Mouse (Mus musculus) ovary, adult 18-20 months (tissue): ENCODE data around the gene Zbtb2.
A peak's percentile ranks its signal among the peaks of the same experiment; 100 is the strongest.
"Not testable (repeated sequence)": the region's sequence is repeated elsewhere in the genome, so short reads cannot be mapped to it uniquely, and the experiment has no call there.

Experiments
- DNase-seq: peaks from one replicate; pipeline ENCODE4 v3.0.0; 2022; ENCODE audit warnings: low spot score, mixed read lengths

Gene Zbtb2

GRCm38 (mm10) chr10:4387701-4388383 is at the start of gene Zbtb2:
TSS of gene Zbtb2 (minus strand) at chr10:4388108.
- DNase-seq = peak; percentile 54

DNA sequence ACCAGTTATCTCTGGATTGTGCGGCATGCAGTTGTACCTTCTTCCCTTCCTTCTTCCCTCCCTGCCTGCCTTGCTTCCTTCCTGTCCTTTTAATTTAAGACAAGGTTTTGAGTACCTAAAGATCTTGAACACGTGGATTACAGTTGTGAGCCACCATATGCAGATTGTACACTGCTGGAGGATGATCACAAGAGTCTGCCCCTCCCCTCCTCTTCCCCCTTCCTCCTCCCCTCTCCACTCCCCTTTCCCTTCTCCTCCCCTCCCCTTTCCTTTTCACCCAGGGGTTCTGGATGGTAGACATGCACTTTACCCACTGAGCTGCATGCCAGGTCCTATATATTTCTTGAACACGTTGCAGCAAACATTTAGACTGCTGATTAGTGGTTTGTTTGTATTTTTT is 47.5 kb upstream of the Zbtb2 start:
- no peak for DNase-seq

DNA sequence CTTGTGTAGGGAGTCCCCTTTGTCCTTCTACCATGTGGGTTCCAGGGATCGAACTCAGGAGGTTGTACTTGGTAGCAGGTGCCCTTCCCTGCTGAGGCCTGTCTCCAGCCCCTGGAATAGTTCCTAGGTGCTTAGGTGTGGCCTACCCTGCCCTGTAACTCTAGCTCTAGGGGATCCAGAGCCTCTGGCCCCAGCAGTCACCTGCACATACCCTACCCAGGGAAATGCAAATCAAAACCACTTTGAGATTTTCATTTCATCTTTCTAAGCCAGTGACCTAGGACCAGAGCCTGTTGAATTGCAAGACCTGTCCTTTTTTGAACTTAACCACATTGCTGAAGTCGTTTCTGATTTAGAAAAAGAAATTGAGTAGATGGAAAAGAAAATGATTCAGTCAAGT is 46.0 kb upstream of the Zbtb2 start:
- not testable (repeated sequence) for DNase-seq

DNA sequence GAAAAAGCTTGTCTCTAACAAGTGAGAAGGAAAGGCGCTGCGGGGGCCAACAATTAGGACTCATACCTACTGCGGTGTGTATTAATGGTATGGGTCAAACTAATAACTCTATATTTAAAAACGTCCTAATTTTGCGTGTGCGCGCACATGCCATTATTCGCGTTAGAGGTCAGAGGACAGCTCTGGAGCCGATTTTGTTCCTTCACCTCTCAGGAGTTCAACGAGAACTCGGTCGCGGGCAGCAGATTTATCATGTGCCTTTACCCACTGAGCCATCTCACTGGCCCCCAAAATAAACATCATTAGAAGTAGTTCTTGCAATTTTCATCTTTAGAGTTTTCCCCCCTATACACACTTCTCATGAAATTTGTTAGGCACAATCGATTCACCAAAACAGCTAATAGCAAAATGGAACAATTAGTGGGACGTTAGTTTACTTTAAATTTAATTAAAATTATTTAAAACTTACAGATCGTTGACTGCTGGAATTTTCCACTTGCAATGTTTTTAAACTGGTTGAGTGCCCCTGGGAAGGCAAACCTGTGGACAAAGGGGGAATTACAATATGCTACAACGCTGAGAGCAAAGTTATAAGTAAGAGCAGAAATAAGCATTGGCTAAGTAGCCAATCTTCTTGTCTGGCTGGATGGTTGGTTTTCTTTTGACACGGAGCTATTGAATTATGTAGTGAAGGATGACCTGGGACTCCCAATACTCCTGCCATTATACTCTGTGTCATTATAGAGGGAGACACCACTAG is 45.3 kb upstream of the Zbtb2 start:
- DNase-seq = no peak

DNA sequence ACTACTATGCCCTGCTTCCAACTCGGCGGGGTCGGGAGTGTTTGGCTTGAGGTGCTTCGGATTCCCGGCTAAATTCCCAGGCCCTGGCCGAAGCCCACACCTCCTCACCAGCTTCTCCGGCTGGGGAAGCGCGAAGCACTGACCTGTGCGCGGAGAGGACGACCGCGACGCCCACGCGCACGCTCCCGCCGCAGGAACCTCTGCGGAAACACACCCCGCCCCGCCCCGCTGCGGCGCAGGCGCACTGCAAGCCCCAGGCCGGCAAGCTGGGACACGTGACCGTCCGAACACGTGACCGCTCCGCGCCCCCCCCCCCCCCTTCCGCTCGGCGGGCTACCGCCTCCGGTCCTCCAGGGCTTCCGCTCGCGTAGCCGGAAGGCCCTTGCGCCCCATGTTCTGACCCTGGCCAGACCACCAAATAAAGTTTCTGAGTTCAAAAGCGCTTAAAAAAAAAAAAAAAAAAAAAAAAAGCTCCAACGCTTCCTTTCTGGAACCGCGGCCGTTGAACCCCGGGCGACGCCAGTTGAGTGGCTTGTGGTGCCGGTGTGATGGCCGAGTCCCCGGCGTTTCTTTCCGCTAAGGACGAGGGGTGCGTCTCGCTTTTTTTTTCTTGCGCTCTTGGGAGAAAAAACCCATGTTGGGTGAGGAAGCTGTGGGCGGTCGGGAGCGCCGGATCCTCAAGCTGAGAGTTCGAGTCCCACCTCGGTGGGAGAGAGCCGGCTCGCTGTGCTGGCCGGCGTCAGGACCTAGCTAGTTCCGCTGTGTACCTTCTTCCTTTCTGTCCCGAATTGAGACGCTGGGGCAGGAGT is 44.4 kb upstream of the Zbtb2 start, which contains the start of the genes Rmnd1 and Armt1:
Gene Rmnd1, minus strand, starts transcription at position 266 of the 809 bp plus-strand sequence.
Gene Armt1, plus strand, starts transcription at position 345 of the 809 bp plus-strand sequence.
- DNase-seq = peak; percentile 93

DNA sequence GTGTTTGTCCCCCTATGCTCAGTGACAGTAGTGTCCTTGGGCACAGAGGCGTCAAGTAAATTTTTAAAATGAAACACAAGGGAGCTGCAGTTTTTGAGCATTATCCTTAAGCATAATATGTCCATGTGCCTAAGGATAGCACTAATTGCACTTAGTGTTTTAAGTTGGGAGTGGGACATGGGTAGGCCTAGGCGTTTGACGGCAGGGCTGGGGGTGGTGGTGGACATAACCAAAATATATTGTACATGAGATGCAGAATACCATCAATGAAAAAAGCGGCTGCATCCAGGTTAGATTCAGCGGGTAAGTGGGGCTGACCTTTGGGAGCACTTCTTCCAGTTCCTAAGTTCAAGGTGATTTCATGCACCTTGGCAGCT is 43.8 kb upstream of the Zbtb2 start:
- DNase-seq = no peak

DNA sequence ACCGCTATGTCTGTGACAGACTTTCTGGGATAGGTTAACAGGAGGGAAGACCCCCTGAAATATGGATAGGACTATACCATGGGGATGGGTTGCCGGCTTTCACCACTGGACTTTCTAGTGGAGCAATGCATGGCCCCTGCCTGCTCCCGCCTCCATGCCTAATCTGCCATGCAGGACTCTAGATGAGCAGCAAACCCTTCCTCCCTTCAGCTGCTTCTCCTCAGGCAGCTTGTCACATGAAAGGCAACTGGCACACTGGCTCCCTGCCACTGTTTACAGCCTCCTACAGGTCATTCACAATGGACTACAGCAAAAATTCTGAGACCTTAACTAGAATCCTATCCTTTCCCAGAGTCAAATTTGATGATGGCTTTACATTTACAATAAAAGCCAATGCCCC is 42.9 kb upstream of the Zbtb2 start:
- DNase-seq = no peak

GRCm38 (mm10) chr10:4430399-4430798 is 42.5 kb upstream of the Zbtb2 start:
- DNase-seq = no peak

- DNase-seq = no peak
These were observed 37.3 kb upstream of the Zbtb2 start for GRCm38 (mm10) chr10:4425245-4425644.

GRCm38 (mm10) chr10:4407191-4407590 is 19.3 kb upstream of the Zbtb2 start:
- no peak for DNase-seq

GRCm38 (mm10) chr10:4405511-4405910 is 17.6 kb upstream of the Zbtb2 start:
- DNase-seq = no peak

GRCm38 (mm10) chr10:4404895-4405491 is 17.1 kb upstream of the Zbtb2 start:
- no peak for DNase-seq

- DNase-seq = no peak
These were observed 10.2 kb upstream of the Zbtb2 start for GRCm38 (mm10) chr10:4398058-4398457.

- DNase-seq = no peak
These were observed 7.4 kb upstream of the Zbtb2 start for GRCm38 (mm10) chr10:4395321-4395720.

DNA sequence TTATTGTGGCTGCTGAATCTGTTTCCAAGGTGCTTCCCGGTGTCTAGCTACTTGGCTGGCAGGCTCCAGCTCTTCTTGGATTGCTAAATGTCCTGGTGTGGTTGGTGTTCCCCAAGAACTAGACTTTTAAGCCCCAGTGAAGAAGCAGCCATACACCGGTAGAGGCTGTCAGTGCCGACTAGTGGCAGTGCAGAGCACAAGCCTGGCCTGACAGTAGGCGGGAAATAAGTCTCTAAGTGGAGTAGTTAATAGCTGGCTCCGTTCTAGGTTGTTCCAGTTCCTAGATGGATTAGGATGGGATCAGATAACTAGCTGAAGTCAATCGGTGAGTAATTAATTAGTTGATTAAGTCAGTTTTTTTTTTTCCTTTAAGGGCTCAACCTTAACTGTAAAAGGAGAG is 3.9 kb upstream of the Zbtb2 start:
- DNase-seq = no peak

GRCm38 (mm10) chr10:4391076-4391475 is 3.2 kb upstream of the Zbtb2 start:
- DNase-seq = no peak

GRCm38 (mm10) chr10:4390550-4390949 is 2.6 kb upstream of the Zbtb2 start:
- DNase-seq = no peak

- DNase-seq = no peak
These were observed 1.7 kb upstream of the Zbtb2 start for GRCm38 (mm10) chr10:4389461-4390112.

GRCm38 (mm10) chr10:4389036-4389435 is 1.1 kb upstream of the Zbtb2 start:
- no peak for DNase-seq

DNA sequence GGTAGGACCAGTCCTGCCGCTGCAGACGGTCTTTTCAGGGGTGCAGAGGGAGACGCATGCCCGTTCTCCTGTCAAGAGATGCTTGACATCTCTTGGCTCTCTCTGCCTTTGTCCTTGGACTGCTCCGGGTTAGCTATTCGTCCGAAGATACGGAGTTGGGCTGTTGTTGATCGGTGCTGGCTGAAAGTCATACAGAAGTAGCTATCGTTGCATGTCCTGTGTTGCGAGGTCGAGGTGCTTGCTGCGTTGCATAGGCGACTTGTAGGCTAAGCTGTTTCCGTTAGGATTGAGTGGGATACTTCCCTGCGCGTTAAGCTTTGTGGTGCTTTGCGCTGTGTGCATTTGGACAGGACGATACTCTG is 457 bp upstream of the Zbtb2 start:
- DNase-seq = peak; percentile 34
